Mouse (Mus musculus): Measurements from ENCODE around the gene Lpp. TPM values are rescaled to one million over a fixed set of nuclear protein-coding genes. Genes with fewer than 3 reads are reported as not detected.

Lpp gene
- polyA plus RNA-seq, 1 experiment = 0.09 TPM

GRCm38 (mm10) chr16:24833221-24833620 lies 439.9 kb downstream of the Lpp start:
- H3K4me3 ChIP-seq (replicated peaks) = no peak overlapping the region
- H3K27me3 ChIP-seq (replicated peaks) = peaks cover 10% of the 10 kb centered on the region
- TF ChIP-seq GATA1 (IDR thresholded peaks at IDR 0.05; ENCODE audit: borderline replicate concordance, low read length) (no peak), FLI1 (IDR thresholded peaks at IDR 0.05; ENCODE audit: low read length) (no peak)
- H3K9me3 ChIP-seq = no peaks in the 10 kb centered on the region
- no peaks in the 10 kb centered on the region for H3K4me1 ChIP-seq
- no peaks in the 10 kb centered on the region for H3K36me3 ChIP-seq (replicated peaks; ENCODE audit: low read length)

GRCm38 (mm10) chr16:24834536-24834935 lies 441.2 kb downstream of the Lpp start:
- TF ChIP-seq FLI1 (IDR thresholded peaks at IDR 0.05; ENCODE audit: low read length) (no peak), GATA1 (IDR thresholded peaks at IDR 0.05; ENCODE audit: borderline replicate concordance, low read length) (no peak)
- no peaks in the 10 kb centered on the region for H3K4me1 ChIP-seq

GRCm38 (mm10) chr16:24836550-24836949 lies 443.2 kb downstream of the Lpp start:
- no peak overlapping the region for H3K4me3 ChIP-seq (replicated peaks)
- H3K9me3 ChIP-seq = no peaks in the 10 kb centered on the region
- no peaks in the 10 kb centered on the region for H3K36me3 ChIP-seq (replicated peaks; ENCODE audit: low read length)
- TF ChIP-seq FLI1 (IDR thresholded peaks at IDR 0.05; ENCODE audit: low read length) (no peak), GATA1 (IDR thresholded peaks at IDR 0.05; ENCODE audit: borderline replicate concordance, low read length) (no peak)
- H3K27me3 ChIP-seq (replicated peaks) = peaks cover 4% of the 10 kb centered on the region
- H3K4me1 ChIP-seq = no peaks in the 10 kb centered on the region

More at GRCm38 (mm10) chr16:24834536-24834935, 441.2 kb downstream of the Lpp start:
- H3K36me3 ChIP-seq (replicated peaks; ENCODE audit: low read length) = no peaks in the 10 kb centered on the region
- peaks cover 8% of the 10 kb centered on the region for H3K27me3 ChIP-seq (replicated peaks)
- no peak overlapping the region for H3K4me3 ChIP-seq (replicated peaks)
- no peaks in the 10 kb centered on the region for H3K9me3 ChIP-seq

GRCm38 (mm10) chr16:24839018-24839417 lies 445.7 kb downstream of the Lpp start:
- H3K36me3 ChIP-seq (replicated peaks; ENCODE audit: low read length) = no peaks in the 10 kb centered on the region
- no peaks in the 10 kb centered on the region for H3K4me1 ChIP-seq
- no peak overlapping the region for H3K4me3 ChIP-seq (replicated peaks)
- peaks cover 2% of the 10 kb centered on the region for H3K27me3 ChIP-seq (replicated peaks)
- no peaks in the 10 kb centered on the region for H3K9me3 ChIP-seq
- TF ChIP-seq GATA1 (IDR thresholded peaks at IDR 0.05; ENCODE audit: borderline replicate concordance, low read length) (no peak), FLI1 (IDR thresholded peaks at IDR 0.05; ENCODE audit: low read length) (no peak)

- no peak overlapping the region for H3K4me3 ChIP-seq (replicated peaks)
- H3K4me1 ChIP-seq = no peaks in the 10 kb centered on the region
- peaks cover 2% of the 10 kb centered on the region for H3K27me3 ChIP-seq (replicated peaks)
- no peaks in the 10 kb centered on the region for H3K36me3 ChIP-seq (replicated peaks; ENCODE audit: low read length)
- no peak for TF ChIP-seq FLI1 (IDR thresholded peaks at IDR 0.05; ENCODE audit: low read length)
- no peak for TF ChIP-seq GATA1 (IDR thresholded peaks at IDR 0.05; ENCODE audit: borderline replicate concordance, low read length)
- H3K9me3 ChIP-seq = no peaks in the 10 kb centered on the region
These were observed 446.8 kb downstream of the Lpp start for GRCm38 (mm10) chr16:24840073-24840472.

- TF ChIP-seq GATA1 (IDR thresholded peaks at IDR 0.05; ENCODE audit: borderline replicate concordance, low read length) (no peak), FLI1 (IDR thresholded peaks at IDR 0.05; ENCODE audit: low read length) (no peak)
- Histone ChIP-seq H3K27me3 (replicated peaks) (peaks cover 3% of the 10 kb centered on the region), H3K36me3 (replicated peaks; ENCODE audit: low read length) (no peaks in the 10 kb centered on the region), H3K9me3 (no peaks in the 10 kb centered on the region), H3K4me1 (no peaks in the 10 kb centered on the region), H3K4me3 (replicated peaks) (no peak overlapping the region)
These were observed 452.8 kb downstream of the Lpp start for GRCm38 (mm10) chr16:24846141-24846540.

GRCm38 (mm10) chr16:24859509-24860140 lies 466.3 kb downstream of the Lpp start:
- Histone ChIP-seq H3K36me3 (replicated peaks; ENCODE audit: low read length) (no peaks in the 10 kb centered on the region), H3K4me1 (peaks cover 4% of the 10 kb centered on the region; the same call in 1 of the 2 replicates), H3K27me3 (replicated peaks) (peaks cover 2% of the 10 kb centered on the region), H3K4me3 (replicated peaks) (no peak overlapping the region), H3K9me3 (no peaks in the 10 kb centered on the region)
- TF ChIP-seq GATA1 (IDR thresholded peaks at IDR 0.05; ENCODE audit: borderline replicate concordance, low read length) = no peak
- no peak for TF ChIP-seq FLI1 (IDR thresholded peaks at IDR 0.05; ENCODE audit: low read length)

GRCm38 (mm10) chr16:24860445-24860844 lies 467.1 kb downstream of the Lpp start:
- H3K9me3 ChIP-seq = no peaks in the 10 kb centered on the region
- peaks cover 4% of the 10 kb centered on the region; the same call in 1 of the 2 replicates for H3K4me1 ChIP-seq
- no peak for TF ChIP-seq GATA1 (IDR thresholded peaks at IDR 0.05; ENCODE audit: borderline replicate concordance, low read length)
- TF ChIP-seq FLI1 (IDR thresholded peaks at IDR 0.05; ENCODE audit: low read length) = no peak
- H3K36me3 ChIP-seq (replicated peaks; ENCODE audit: low read length) = no peaks in the 10 kb centered on the region
- H3K4me3 ChIP-seq (replicated peaks) = no peak overlapping the region
- peaks cover 2% of the 10 kb centered on the region for H3K27me3 ChIP-seq (replicated peaks)

GRCm38 (mm10) chr16:24861374-24861773 lies 468.1 kb downstream of the Lpp start:
- Histone ChIP-seq H3K36me3 (replicated peaks; ENCODE audit: low read length) (no peaks in the 10 kb centered on the region), H3K4me3 (replicated peaks) (no peak overlapping the region), H3K27me3 (replicated peaks) (peaks cover 2% of the 10 kb centered on the region), H3K4me1 (peaks cover 4% of the 10 kb centered on the region; the same call in 1 of the 2 replicates), H3K9me3 (no peaks in the 10 kb centered on the region)
- TF ChIP-seq FLI1 (IDR thresholded peaks at IDR 0.05; ENCODE audit: low read length) (no peak), GATA1 (IDR thresholded peaks at IDR 0.05; ENCODE audit: borderline replicate concordance, low read length) (no peak)

GRCm38 (mm10) chr16:24874235-24874634 lies 480.9 kb downstream of the Lpp start:
- Histone ChIP-seq H3K36me3 (replicated peaks; ENCODE audit: low read length) (peaks cover 2% of the 10 kb centered on the region), H3K27me3 (replicated peaks) (no peaks in the 10 kb centered on the region), H3K4me3 (replicated peaks) (no peak overlapping the region), H3K9me3 (peaks cover 8% of the 10 kb centered on the region), H3K4me1 (peaks cover 3% of the 10 kb centered on the region; the same call in 1 of the 2 replicates)
- TF ChIP-seq GATA1 (IDR thresholded peaks at IDR 0.05; ENCODE audit: borderline replicate concordance, low read length) (no peak), FLI1 (IDR thresholded peaks at IDR 0.05; ENCODE audit: low read length) (no peak)

All from megakaryocyte, embryonic 14.5 days (primary cell).